Mouse (Mus musculus) midbrain, embryonic 13.5 days (tissue): Measurements from ENCODE around the gene Wdr24. TPM values are rescaled to one million over a fixed set of nuclear protein-coding genes. Genes with fewer than 3 reads are reported as not detected.

Experiments
- ATAC-seq: fragments of 200-750 bp; cut with Nextera tagmentation; 2 replicates; pipeline ENCODE4 v1.8.0; 2017; ENCODE audit warnings: mild to moderate bottlenecking, moderate TSS enrichment, moderate library complexity
- H3K27ac ChIP-seq: fragments of 300-500 bp; sonication (generic); 2 replicates; pipeline ENCODE4 v1.5.1; 2015; ENCODE audit warnings: inconsistent platforms, mild to moderate bottlenecking, moderate library complexity
- H3K27me3 ChIP-seq: fragments of 300-500 bp; sonication (generic); 2 replicates; pipeline ENCODE4 v1.6.1; 2015; ENCODE audit warnings: mild to moderate bottlenecking, inconsistent platforms
- H3K36me3 ChIP-seq: fragments of 300-500 bp; sonication (generic); 2 replicates; pipeline ENCODE4 v1.6.1; 2015; ENCODE audit warnings: mild to moderate bottlenecking, inconsistent platforms
- H3K4me1 ChIP-seq: fragments of 300-500 bp; sonication (generic); replicated peaks from 2 replicates; pipeline ENCODE4 v1.6.1; 2015; ENCODE audit warnings: inconsistent platforms
- H3K4me2 ChIP-seq: fragments of 300-500 bp; sonication (generic); replicated peaks from 2 replicates; pipeline ENCODE4 v1.6.1; 2015; ENCODE audit warnings: moderate library complexity, mild to moderate bottlenecking, inconsistent platforms
- H3K4me3 ChIP-seq: fragments of 300-500 bp; sonication (generic); replicated peaks from 2 replicates; pipeline ENCODE4 v1.5.1; 2015; ENCODE audit warnings: mild to moderate bottlenecking, inconsistent platforms
- H3K9ac ChIP-seq: fragments of 300-500 bp; sonication (generic); replicated peaks from 2 replicates; pipeline ENCODE4 v1.6.1; 2015; ENCODE audit warnings: mild to moderate bottlenecking, inconsistent platforms
- H3K9me3 ChIP-seq: fragments of 300-500 bp; sonication (generic); 2 replicates; pipeline ENCODE4 v1.6.1; 2016; ENCODE audit warnings: mild to moderate bottlenecking, inconsistent platforms
- WGBS: fragments of 180-500 bp; shearing (Covaris S2); methylation state at CpG from one replicate; pipeline ENCODE4 v1.1.7; 2015; 5-methylcytosine and 5-hydroxymethylcytosine counted together
- microRNA-seq: library from miRNA; unstranded; fragments of <30 nt; microRNA quantifications from one replicate; pipeline ENCODE4, GENCODE M21; 2016
- polyA plus RNA-seq: library from polyadenylated mRNA; unstranded; fragments of >200 nt; fragmentation: Nextera tagmentation; extraction: Ambion mirVana; gene quantifications from 2 replicates; pipeline ENCODE4 v1.2.1, GENCODE M21; 2015

Wdr24 gene
- polyA plus RNA-seq, 1 experiment from 2014 or later, result 31.2 TPM

- peak overlapping the region; percentile 90 for H3K9ac ChIP-seq
- no peak overlapping the region for H3K27ac ChIP-seq
- peak overlapping the region; percentile 80 for H3K4me3 ChIP-seq
- H3K36me3 ChIP-seq, result peaks cover 27% of the 10 kb centered on the region
- H3K27me3 ChIP-seq, result no peaks in the 10 kb centered on the region
- peak overlapping the region; percentile 95 for H3K4me2 ChIP-seq
- no peaks in the 10 kb centered on the region for H3K9me3 ChIP-seq
- 61% methylated on average over 10 of the region's 10 CpGs for WGBS
- H3K4me1 ChIP-seq, result peaks cover 43% of the 10 kb centered on the region
- ATAC-seq, result no peak
These were observed 53.0 kb downstream of the Wdr24 start for GRCm38 (mm10) chr17:25876347-25876915.

GRCm38 (mm10) chr17:25877025-25877424, 53.6 kb downstream of the Wdr24 start:
- Histone ChIP-seq H3K4me2 (peak overlapping the region; percentile 95), H3K9ac (no peak overlapping the region), H3K36me3 (peaks cover 28% of the 10 kb centered on the region), H3K27me3 (no peaks in the 10 kb centered on the region), H3K9me3 (no peaks in the 10 kb centered on the region), H3K27ac (no peak overlapping the region), H3K4me1 (peaks cover 49% of the 10 kb centered on the region), H3K4me3 (no peak overlapping the region)
- ATAC-seq, result no peak
- 90% methylated on average over 3 of the region's 3 CpGs for WGBS

GRCm38 (mm10) chr17:25877741-25878610, 54.5 kb downstream of the Wdr24 start:
- no peak for ATAC-seq
- Histone ChIP-seq H3K36me3 (peaks cover 37% of the 10 kb centered on the region), H3K9me3 (no peaks in the 10 kb centered on the region), H3K9ac (no peak overlapping the region), H3K27ac (no peak overlapping the region), H3K4me3 (no peak overlapping the region), H3K4me1 (peaks cover 50% of the 10 kb centered on the region), H3K4me2 (no peak overlapping the region), H3K27me3 (no peaks in the 10 kb centered on the region)
- WGBS, result 93% methylated on average over 32 of the region's 32 CpGs

Small RNAs within 50 kb of the gene (microRNA-seq; reads per million reads assigned to microRNA genes)
- gene Mir3082 (not detected), gene Mir6966 (not detected)

Other genes with a start within 250 kb of the Wdr24 start
- 20.6 and 22.9 TPM in 2 replicates for gene Lmf1, start 244.5 kb upstream of the Wdr24 start, polyA plus RNA-seq
- 0.73 and 0.78 TPM in 2 replicates for gene Gng13, start 106.5 kb upstream of the Wdr24 start, polyA plus RNA-seq
- gene Chtf18, start 96.2 kb upstream of the Wdr24 start, polyA plus RNA-seq, result 12.8 and 14.1 TPM in 2 replicates
- gene Rpusd1, start 96.0 kb upstream of the Wdr24 start, polyA plus RNA-seq, result 23.2 and 24.1 TPM in 2 replicates
- gene Mslnl, start 87.6 kb upstream of the Wdr24 start, polyA plus RNA-seq, result not detected in 2 replicates
- gene Msln, start 69.2 kb upstream of the Wdr24 start, polyA plus RNA-seq, result not detected in 2 replicates
- 28.0 and 29.6 TPM in 2 replicates for gene Narfl, start 49.9 kb upstream of the Wdr24 start, polyA plus RNA-seq
- gene Haghl, start 38.0 kb upstream of the Wdr24 start, polyA plus RNA-seq, result 137 and 157 TPM in 2 replicates
- gene Ccdc78, start 37.0 kb upstream of the Wdr24 start, polyA plus RNA-seq, result 0.31 and 0.42 TPM in 2 replicates
- 89.8 and 93.0 TPM in 2 replicates for gene Fam173a, start 30.7 kb upstream of the Wdr24 start, polyA plus RNA-seq
- gene AC134908.4, start 28.0 kb upstream of the Wdr24 start, polyA plus RNA-seq, result not detected in 2 replicates
- 32.1 and 36.6 TPM in 2 replicates for gene Metrn, start 26.5 kb upstream of the Wdr24 start, polyA plus RNA-seq
- 32.4 and 35.2 TPM in 2 replicates for gene Fbxl16, start 14.5 kb upstream of the Wdr24 start, polyA plus RNA-seq
- 72.8 and 74.6 TPM in 2 replicates for gene Jmjd8, start 5.2 kb downstream of the Wdr24 start, polyA plus RNA-seq
- gene Stub1, start 9.8 kb downstream of the Wdr24 start, polyA plus RNA-seq, result 314 and 316 TPM in 2 replicates
- gene Rhbdl1, start 13.7 kb downstream of the Wdr24 start, polyA plus RNA-seq, result 17.3 and 18.1 TPM in 2 replicates
- 7.5 and 8.0 TPM in 2 replicates for gene Gm20683, start 18.1 kb downstream of the Wdr24 start, polyA plus RNA-seq
- 15.6 and 16.4 TPM in 2 replicates for gene Rhot2, start 21.2 kb downstream of the Wdr24 start, polyA plus RNA-seq
- gene Wdr90, start 37.9 kb downstream of the Wdr24 start, polyA plus RNA-seq, result 20.1 and 22.4 TPM in 2 replicates
- gene Mcrip2, start 45.1 kb downstream of the Wdr24 start, polyA plus RNA-seq, result 8.0 and 10.4 TPM in 2 replicates
- 69.7 and 75.4 TPM in 2 replicates for gene Mettl26, start 51.4 kb downstream of the Wdr24 start, polyA plus RNA-seq
- 0.61 and 0.70 TPM in 2 replicates for gene Wfikkn1, start 57.2 kb downstream of the Wdr24 start, polyA plus RNA-seq
- 44.3 and 47.1 TPM in 2 replicates for gene Rab40c, start 96.1 kb downstream of the Wdr24 start, polyA plus RNA-seq
- gene Pigq, start 121.3 kb downstream of the Wdr24 start, polyA plus RNA-seq, result 56.9 and 58.0 TPM in 2 replicates
- gene Nhlrc4, start 121.3 kb downstream of the Wdr24 start, polyA plus RNA-seq, result 0.12 TPM in 1 of 2 replicates, not detected in the other
- 0.48 and 0.62 TPM in 2 replicates for gene A930017K11Rik, start 128.9 kb downstream of the Wdr24 start, polyA plus RNA-seq
- 19.1 and 21.1 TPM in 2 replicates for gene Capn15, start 162.2 kb downstream of the Wdr24 start, polyA plus RNA-seq
- gene Rab11fip3, start 245.9 kb downstream of the Wdr24 start, polyA plus RNA-seq, result 27.6 and 35.0 TPM in 2 replicates